Mouse (Mus musculus) kidney, postnatal 10 days (tissue): ENCODE results near the gene Hist1h2af.
"Not testable (repeated sequence)": the region's sequence is repeated elsewhere in the genome, so short reads cannot be mapped to it uniquely, and the experiment has no call there.

Source experiments
- DNase-seq: peaks from one replicate; pipeline ENCODE4 v3.0.0; 2021; ENCODE audit warnings: mixed read lengths

Hist1h2af gene

DNA sequence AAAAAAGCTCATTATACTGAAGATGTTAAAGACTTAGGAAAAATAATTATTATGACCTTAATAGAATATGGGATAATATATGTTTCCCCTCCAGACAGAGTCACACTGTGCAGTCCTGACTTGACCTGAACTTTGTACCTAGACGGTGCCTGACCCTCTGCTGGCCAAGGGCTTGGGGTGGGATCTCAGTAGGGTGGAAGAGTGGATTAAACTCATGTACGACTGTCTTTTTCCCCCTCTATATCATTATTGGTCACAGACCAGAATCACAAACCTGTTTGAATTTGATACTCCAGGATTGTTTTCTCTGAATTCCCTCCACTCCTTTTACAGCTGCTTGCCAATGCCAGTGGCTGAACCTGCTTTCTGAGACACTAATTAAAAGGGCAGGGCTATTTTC, 27.0 kb downstream of the Hist1h2af start:
- not testable (repeated sequence) for DNase-seq

- DNase-seq = not testable (repeated sequence)
Measured at GRCm38 (mm10) chr13:23561531-23561882, 27.8 kb downstream of the Hist1h2af start.

GRCm38 (mm10) chr13:23561883-23562659, 28.4 kb downstream of the Hist1h2af start, which contains the start of gene Hist1h3e:
Gene Hist1h3e, minus strand, starts transcription at chr13:23562369.
- peak; percentile 95 for DNase-seq

GRCm38 (mm10) chr13:23562699-23563462, 29.2 kb downstream of the Hist1h2af start:
- peak; percentile 51 for DNase-seq

DNA sequence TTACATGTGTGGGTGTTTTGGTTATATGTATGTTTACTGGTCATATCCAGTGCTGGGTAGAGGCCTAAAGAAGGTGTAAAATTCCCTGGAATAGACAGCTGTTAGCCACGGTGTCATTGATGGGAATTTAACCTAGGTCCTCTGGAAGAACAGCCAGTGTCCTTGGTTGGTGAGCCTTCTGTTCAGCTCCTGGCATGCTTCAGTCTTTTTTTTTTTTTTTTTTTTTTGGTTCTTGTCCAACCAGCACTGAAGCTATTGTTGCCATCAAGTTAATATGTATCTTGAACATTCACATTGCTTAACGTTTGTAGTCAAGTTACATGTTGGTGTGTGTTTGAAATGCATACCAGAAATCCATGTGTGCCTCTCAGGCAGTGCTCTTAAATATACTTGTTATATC, 30.8 kb downstream of the Hist1h2af start:
- DNase-seq = no peak

GRCm38 (mm10) chr13:23570261-23571021, 36.7 kb downstream of the Hist1h2af start:
- DNase-seq = not testable (repeated sequence)

DNA sequence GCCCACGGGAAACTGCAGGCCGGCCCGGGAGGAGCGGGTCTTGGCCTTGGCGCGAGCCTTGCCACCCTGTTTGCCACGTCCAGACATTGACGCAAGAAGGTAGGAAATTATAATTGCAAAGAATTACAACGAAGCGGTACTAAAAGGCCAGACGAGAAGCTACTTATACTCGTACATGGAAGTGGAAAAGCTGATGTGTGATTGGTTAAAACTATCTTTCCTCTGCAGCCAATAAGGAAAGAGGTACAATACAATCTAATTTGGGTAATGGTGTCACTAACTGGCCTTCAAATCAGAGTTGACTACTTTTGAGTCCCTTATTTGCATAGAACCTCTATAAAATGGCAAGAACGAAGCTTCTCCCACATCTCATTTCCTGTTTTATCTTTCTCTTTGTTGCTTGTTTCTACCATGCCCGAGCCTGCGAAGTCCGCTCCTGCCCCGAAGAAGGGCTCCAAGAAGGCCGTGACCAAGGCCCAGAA, 37.4 kb downstream of the Hist1h2af start, which contains the start of the genes Hist1h2ae and Hist1h2bg:
TSS of gene Hist1h2ae (minus strand) at position 199 of the 482 bp plus-strand sequence.
TSS of gene Hist1h2bg (plus strand) at position 375 of the 482 bp plus-strand sequence.
- DNase-seq = peak; percentile 69

- not testable (repeated sequence) for DNase-seq
Measured at GRCm38 (mm10) chr13:23571504-23572217, 38.0 kb downstream of the Hist1h2af start.

DNA sequence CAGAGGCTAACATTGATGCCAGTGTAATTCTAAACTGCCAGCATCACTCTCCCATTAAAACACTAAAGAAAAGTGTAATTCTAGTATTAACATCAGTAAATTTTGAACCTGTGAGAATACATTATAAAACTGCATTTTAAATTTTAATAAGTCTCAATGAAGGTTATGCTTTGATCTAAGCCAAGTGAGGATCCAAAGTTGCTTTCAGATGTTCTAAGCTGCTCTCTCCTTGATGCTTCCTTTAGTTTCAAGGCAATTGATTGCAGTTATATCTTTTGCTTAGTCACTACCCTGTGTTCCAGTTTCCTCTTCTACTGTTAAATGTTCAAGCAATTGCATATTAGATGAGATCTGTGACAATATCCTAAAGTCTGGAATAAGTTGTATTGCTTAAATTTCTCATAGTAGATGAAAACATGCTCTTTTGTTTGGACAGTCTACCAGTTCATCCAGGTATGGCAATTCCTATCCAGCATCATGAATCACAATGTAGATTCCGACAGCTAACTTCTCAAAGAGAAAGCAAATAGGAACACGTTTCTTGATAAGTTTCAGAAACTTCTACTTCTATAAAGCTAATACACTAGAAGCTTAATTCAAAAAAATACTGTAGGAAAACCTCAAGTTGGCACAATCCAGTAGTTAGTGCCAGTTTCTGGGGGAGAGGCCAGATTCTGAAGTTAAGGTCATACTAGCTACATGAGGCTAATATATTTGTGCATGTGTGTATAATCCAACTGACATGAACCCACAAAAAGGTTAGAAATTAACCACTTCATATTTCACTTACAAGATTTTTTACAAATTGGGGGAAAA, 38.7 kb downstream of the Hist1h2af start:
- no peak for DNase-seq

DNA sequence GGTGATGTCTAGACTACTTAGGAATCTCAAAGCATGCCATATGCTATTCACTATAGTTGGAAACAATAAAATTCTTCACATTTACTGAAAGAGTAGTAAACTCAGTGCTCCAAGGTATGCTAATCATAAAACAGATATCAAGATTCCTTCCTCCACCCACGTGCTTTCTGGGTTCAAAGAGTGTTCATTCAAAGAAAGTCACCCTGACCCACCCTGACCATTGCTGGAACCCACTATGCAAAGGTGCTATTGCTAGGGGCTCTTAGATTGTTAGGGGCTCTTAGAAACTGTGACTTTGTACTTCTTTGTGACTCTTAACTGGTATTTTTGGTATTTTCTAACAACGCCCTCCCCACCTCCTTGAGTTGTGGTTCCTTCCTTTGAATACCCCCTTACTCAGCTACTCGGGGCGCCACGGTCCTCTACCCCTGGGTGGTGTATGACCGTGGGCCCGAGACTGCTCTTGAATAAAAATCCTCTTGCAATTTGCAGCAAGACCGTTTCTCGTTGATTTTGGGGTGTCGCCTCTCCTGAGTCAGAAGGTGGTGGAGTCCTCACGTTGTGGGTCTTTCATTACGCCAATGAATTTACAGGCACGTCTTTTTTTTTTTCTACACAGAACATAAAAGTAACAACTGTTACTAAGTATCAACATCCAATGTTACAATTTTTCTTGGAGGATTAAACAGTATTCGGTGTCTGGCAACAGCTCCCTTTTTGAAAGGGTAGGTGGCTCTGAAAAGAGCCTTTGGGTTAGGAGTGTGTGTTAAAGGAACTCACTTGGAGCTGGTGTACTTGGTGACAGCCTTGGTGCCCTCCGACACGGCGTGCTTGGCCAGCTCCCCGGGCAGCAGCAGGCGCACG, 39.6 kb downstream of the Hist1h2af start:
- DNase-seq = not testable (repeated sequence)

DNA sequence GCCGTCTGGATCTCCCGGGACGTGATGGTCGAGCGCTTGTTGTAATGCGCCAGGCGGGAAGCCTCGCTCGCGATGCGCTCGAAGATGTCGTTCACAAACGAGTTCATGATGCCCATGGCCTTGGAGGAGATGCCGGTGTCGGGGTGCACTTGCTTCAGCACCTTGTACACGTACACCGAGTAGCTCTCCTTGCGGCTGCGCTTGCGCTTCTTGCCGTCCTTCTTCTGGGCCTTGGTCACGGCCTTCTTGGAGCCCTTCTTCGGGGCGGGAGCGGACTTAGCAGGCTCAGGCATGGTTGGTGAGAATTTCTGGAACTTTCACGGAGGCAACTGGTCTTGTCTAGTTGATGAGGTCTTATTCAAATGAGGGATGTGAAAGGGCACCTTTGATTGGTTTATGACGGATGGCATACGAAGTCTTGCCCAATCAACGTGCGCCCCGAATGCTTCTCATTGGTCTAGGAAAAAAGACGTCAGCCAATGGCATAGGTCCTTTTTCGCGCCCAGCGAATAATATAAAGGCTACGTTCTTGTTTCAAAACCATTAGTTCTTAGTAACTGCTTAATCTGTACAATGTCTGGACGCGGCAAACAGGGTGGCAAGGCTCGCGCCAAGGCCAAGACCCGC, 40.3 kb downstream of the Hist1h2af start, which contains the start of the genes Hist1h2bf and Hist1h2ad:
TSS of gene Hist1h2bf (minus strand) at position 299 of the 627 bp plus-strand sequence.
TSS of gene Hist1h2ad (plus strand) at position 484 of the 627 bp plus-strand sequence.
- peak; percentile 93 for DNase-seq

DNA sequence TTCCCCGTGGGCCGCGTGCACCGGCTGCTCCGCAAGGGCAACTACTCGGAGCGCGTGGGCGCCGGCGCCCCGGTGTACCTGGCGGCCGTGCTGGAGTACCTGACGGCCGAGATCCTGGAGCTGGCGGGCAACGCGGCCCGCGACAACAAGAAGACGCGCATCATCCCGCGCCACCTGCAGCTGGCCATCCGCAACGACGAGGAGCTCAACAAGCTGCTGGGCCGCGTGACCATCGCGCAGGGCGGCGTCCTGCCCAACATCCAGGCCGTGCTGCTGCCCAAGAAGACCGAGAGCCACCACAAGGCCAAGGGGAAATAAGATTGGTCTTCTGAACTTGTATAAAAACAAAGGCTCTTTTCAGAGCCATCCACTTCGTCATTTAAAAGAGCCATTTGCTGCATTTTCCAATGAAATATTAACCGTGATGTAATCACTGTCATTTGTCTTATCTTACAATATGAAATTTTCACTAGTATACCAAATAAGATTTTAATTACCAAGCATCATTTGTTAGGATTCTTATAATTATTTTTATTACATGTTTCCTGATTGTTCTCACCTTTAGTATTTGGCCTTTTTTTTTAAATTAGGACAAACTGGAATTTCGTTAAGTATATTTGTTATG, 41.0 kb downstream of the Hist1h2af start:
- DNase-seq = not testable (repeated sequence)

GRCm38 (mm10) chr13:23575271-23575851, 41.7 kb downstream of the Hist1h2af start, which contains the start of gene Hist1h3d:
Gene Hist1h3d, plus strand, starts transcription at chr13:23575763.
- DNase-seq = no peak

- DNase-seq = not testable (repeated sequence)
Measured at GRCm38 (mm10) chr13:23575864-23576313, 42.2 kb downstream of the Hist1h2af start.

DNA sequence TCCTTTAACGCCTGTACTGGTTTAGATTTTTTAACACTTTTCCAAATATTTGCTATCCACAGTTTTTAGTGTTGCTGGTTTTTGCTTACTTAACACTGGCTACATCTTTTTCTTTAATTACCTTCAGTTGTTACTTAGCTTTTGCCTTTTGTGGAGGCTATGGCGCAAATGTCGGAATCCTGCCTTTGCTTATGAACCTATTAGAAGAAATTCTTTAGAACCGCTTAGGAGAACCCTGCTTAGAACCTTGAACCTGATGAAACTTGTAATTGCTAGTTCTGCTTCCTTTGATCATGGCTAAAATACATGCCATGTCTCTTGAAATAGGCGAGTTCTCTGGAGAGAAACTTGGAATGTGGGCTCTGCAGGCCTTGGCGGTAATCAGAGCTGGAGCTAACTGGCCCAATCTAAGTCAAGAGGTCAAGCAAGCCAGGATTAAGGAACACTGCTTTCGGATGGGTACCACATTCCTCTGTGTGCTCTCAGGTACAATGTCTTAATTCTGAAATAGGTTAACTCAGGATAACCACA, 42.7 kb downstream of the Hist1h2af start:
- DNase-seq = no peak

DNA sequence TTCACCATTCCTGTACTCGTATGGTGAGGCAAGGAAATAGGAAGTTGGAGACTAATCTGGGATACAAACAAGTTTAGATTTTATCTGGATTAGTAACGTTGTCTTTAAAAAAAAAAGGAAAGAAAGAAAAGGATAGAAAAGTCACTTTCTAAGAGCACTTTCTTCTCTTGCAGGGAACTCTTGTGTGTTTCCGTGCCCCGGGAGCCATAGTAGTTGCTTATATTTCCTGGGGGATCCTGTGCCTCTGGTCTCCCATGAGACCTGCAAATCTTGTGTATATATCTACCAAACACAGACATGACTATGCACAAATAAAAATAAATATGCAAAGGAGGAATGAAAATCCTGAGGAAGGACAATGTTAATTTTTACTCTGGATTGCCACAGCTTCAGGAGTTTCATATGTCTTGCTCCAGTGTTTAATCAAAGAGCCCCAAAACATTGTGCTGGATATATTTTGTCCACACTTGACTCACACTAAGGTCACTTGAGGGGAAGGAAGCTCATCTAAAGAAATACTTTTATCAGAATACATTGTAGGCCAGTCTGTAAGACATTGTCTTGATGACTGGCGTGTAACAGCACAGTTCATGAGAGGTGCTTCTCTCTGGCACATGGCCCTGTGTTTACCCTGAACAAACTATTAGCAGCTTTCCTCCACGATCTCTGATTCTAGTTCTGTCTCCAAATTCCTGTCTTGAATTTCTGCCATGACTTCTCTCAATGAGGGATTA, 43.4 kb downstream of the Hist1h2af start:
- DNase-seq = no peak

DNA sequence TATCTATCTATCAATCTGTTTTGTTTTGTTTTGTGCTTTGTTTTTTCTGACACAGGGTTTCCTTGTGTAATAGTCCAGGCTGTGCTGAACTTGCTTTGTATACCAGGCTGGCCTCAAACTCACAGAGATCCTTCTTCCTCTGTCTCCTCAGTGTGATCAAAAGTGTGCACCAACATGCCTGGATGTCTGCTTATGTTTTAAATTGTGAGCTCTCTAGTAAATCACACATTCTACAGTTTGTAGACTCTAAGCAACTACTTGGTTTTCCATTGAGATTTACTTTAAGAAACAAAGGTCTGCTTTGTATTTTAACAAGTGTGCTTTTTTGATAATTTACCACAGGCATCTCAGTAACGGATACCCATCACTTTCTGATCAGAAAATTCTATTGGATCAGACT, 44.1 kb downstream of the Hist1h2af start:
- DNase-seq = no peak
